Mouse (Mus musculus) T-helper 17 cell (primary cell): ENCODE data around the gene Olfr157.
"Not testable (repeated sequence)": the region's sequence is repeated elsewhere in the genome, so short reads cannot be mapped to it uniquely, and the experiment has no call there.

Experiments
- in situ Hi-C, 2 experiments: fragments of 300-600 bp; cut with MboI, MseI; formaldehyde crosslinking; loops; 1 replicate in 1 of 2; 2 replicates in 1 of 2; pipeline ENCODE4 v1.15.1; 2025; ENCODE audit warnings: high pct_unique_total_duplicates in 2 of 2

Olfr157 gene

GRCm38 (mm10) chr4:43822896-43823550, 17.0 kb downstream of the Olfr157 start:
- in situ Hi-C loops, result no loop called here

DNA sequence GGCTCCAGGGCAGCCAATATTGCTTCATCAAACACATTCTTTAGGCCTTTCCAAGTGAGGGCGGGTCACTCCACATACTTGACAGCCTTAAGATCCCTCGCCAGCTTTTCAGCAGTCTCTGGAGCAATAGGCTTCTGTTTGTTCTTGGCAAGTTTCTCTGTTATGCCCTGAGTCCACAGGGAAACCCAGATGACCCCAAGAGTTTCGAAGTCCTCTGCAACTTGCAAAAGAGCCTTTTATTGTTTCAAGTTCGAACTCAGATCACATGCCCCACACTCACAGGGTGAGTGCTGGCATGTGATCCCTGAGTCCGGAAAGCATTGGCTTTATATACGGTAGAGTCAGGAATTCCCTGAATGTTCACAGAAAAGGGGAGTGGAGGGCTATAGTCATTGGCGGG, 41.1 kb downstream of the Olfr157 start:
- in situ Hi-C loops, result no loop called here

DNA sequence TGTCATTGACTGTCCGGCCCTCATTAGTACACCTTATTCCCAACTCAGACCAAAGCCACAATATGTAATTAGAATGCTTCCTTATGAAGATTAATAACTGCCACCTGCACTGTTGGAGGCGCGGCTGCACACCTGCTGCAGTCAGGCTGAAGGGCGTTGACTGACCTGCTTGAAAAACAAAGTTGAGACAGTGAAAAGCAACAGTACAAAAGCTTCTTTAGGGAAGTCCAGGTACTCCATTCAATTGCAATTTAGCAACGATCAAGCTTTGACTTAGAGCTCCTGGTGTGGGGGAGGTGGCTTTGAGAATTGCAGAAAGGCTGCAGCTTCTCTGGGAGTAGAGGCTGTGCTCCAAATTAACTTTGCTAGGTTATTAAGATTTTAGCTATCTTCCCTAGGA, 44.2 kb downstream of the Olfr157 start:
- in situ Hi-C loops, result not testable (repeated sequence)

- in situ Hi-C loops, result no loop called here
These were observed 44.7 kb downstream of the Olfr157 start for GRCm38 (mm10) chr4:43795296-43795695.
